9 mouse cellular contexts compared by ENCODE assay signal in the genomic region with DNA sequence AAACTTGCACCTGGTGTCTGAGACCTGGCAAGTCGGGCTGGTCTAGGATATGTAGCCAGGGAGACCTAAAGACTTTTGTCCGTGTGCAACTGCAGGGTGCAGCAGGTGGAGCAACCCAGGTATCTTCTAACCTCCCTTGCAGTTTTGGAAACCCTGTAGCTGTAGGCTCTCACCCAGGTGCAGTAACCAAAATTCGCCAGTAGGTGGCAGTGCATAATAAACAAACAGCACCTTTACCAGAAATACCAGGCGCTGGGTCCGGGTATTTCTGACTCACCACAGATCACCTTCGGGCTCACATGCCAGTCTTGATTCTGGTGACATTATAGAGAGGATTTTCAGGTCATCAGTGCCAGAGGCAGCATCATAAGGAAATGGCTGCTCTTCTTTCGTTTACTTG. TPM values are rescaled to one million over a fixed set of nuclear protein-coding genes. Genes with fewer than 3 reads are reported as not detected.
A peak's percentile ranks its signal among the peaks of the same experiment; 100 is the strongest.
DNase-seq lines count a peak whose midpoint lies in the region; ATAC-seq and TF ChIP-seq lines count a peak whose summit lies in the region.
"Had no signal": no experiment of that assay in that cellular context is flagged by ENCODE, and none has a peak within 500 bp of the region (broad histone marks: within the 10 kb centered on the region; RNA-seq: fewer than 3 reads in every experiment).

No protein-coding gene starts in this region.

- no peak overlapping the region for H3K4me3 ChIP-seq in neural tube, embryonic 15.5 days (replicated peaks)
- no peak overlapping the region for H3K4me3 ChIP-seq in limb, embryonic 14.5 days (replicated peaks; ENCODE audit: low read length)
- H3K4me3 ChIP-seq in neural tube, embryonic 13.5 days = no peak overlapping the region
- H3K4me3 ChIP-seq: heart, embryonic 15.5 days had no signal

- no peaks in the 10 kb centered on the region for H3K9me3 ChIP-seq in neural tube, embryonic 15.5 days (replicated peaks)
- no peaks in the 10 kb centered on the region for H3K9me3 ChIP-seq in limb, embryonic 14.5 days (ENCODE audit: control insufficient read depth, low read length)
- no peaks in the 10 kb centered on the region for H3K9me3 ChIP-seq in neural tube, embryonic 13.5 days
- H3K9me3 ChIP-seq: heart, embryonic 15.5 days had no signal

- H3K9ac ChIP-seq in neural tube, embryonic 15.5 days (replicated peaks) = no peak overlapping the region
- no peak overlapping the region for H3K9ac ChIP-seq in limb, embryonic 14.5 days (ENCODE audit: low read depth, low read length, severe bottlenecking)
- H3K9ac ChIP-seq in neural tube, embryonic 13.5 days = no peak overlapping the region
- H3K9ac ChIP-seq: heart, embryonic 15.5 days had no signal

- no peak overlapping the region for H3K4me2 ChIP-seq in neural tube, embryonic 15.5 days
- no peak overlapping the region for H3K4me2 ChIP-seq in limb, embryonic 14.5 days (replicated peaks; ENCODE audit: low read depth, low read length, severe bottlenecking)
- no peak overlapping the region for H3K4me2 ChIP-seq in neural tube, embryonic 13.5 days
- H3K4me2 ChIP-seq: heart, embryonic 15.5 days had no signal

- H3K27ac ChIP-seq in neural tube, embryonic 15.5 days (replicated peaks) = no peak overlapping the region
- no peak overlapping the region for H3K27ac ChIP-seq in limb, embryonic 14.5 days (replicated peaks; ENCODE audit: low read depth, low read length)
- H3K27ac ChIP-seq in neural tube, embryonic 13.5 days (replicated peaks) = no peak overlapping the region
- H3K27ac ChIP-seq: heart, embryonic 15.5 days had no signal

- ATAC-seq in neural tube, embryonic 15.5 days (ENCODE audit: low FRiP score) = no peak; the same call in 1 of the 2 replicates
- ATAC-seq in limb, embryonic 14.5 days (ENCODE audit: low FRiP score, low read depth) = no peak
- peak; percentile 9; the same call in 1 of the 2 replicates for ATAC-seq in neural tube, embryonic 13.5 days (ENCODE audit: low read depth)

- peaks cover 37% of the 10 kb centered on the region for H3K4me1 ChIP-seq in neural tube, embryonic 15.5 days
- peaks cover 28% of the 10 kb centered on the region for H3K4me1 ChIP-seq in limb, embryonic 14.5 days (ENCODE audit: control insufficient read depth, insufficient read depth, low read length)
- peaks cover 35% of the 10 kb centered on the region for H3K4me1 ChIP-seq in neural tube, embryonic 13.5 days (replicated peaks)

- 2% methylated on average over 7 of the region's 7 CpGs for WGBS in neural tube, embryonic 15.5 days
- WGBS in limb, embryonic 14.5 days = 7% methylated on average over 7 of the region's 7 CpGs
- 4% methylated on average over 7 of the region's 7 CpGs for WGBS in neural tube, embryonic 13.5 days

- no peaks in the 10 kb centered on the region for H3K36me3 ChIP-seq in neural tube, embryonic 15.5 days
- H3K36me3 ChIP-seq in limb, embryonic 14.5 days (ENCODE audit: control insufficient read depth, insufficient read depth, low read length) = no peaks in the 10 kb centered on the region
- no peaks in the 10 kb centered on the region for H3K36me3 ChIP-seq in neural tube, embryonic 13.5 days
- H3K36me3 ChIP-seq: heart, embryonic 15.5 days had no signal

- DNase-seq in neural tube, embryonic 10.5 days (ENCODE audit: extremely low spot score, low spot score) = peak; percentile 86
- DNase-seq in cerebellum, adult 8-10 months = peak; percentile 84
- peak; percentile 75 to 82 for DNase-seq in frontal cortex, postnatal 25 days (ENCODE audit: low spot score in 2 of 2)
- peak; percentile 81 for DNase-seq in kidney, adult 9 months
- peak; percentile 76 for DNase-seq in limb, embryonic 14.5 days (ENCODE audit: low spot score)
- DNase-seq in testis, postnatal 14 days (ENCODE audit: low spot score) = peak; percentile 64

- TF ChIP-seq POLR2A in limb, embryonic 14.5 days (IDR thresholded peaks at IDR 0.05; ENCODE audit: borderline replicate concordance, extremely low read depth, insufficient read depth, insufficient read length) = no peak

- peaks cover 54% of the 10 kb centered on the region for H3K27me3 ChIP-seq in neural tube, embryonic 15.5 days (replicated peaks)
- no peaks in the 10 kb centered on the region; the same call in 1 of the 2 replicates for H3K27me3 ChIP-seq in limb, embryonic 14.5 days (ENCODE audit: control insufficient read depth, insufficient read depth, low read length)
- peaks cover 79% of the 10 kb centered on the region for H3K27me3 ChIP-seq in neural tube, embryonic 13.5 days

RNA-seq across cellular contexts. Expression of a gene that starts 55.5 kb away (rescaled TPM):
- polyA plus RNA-seq in neural tube, embryonic 15.5 days (2015; fragmentation: Nextera tagmentation; extraction: Ambion mirVana) = 1.7 and 1.8 TPM in 2 replicates
- polyA plus RNA-seq in limb, embryonic 14.5 days (2012; rRNA removed) = 0.22 and 0.49 TPM in 2 replicates
- 0.37 and 0.58 TPM in 2 replicates for polyA plus RNA-seq in limb, embryonic 14.5 days (2014; fragmentation: Nextera tagmentation; extraction: Ambion mirVana)
- 0.50 and 0.73 TPM in 2 replicates for polyA plus RNA-seq in neural tube, embryonic 13.5 days (2015; fragmentation: Nextera tagmentation; extraction: Ambion mirVana)

RNA-seq across cellular contexts. Expression of a gene that starts 55.9 kb away (rescaled TPM):
- polyA plus RNA-seq in neural tube, embryonic 15.5 days (2015; fragmentation: Nextera tagmentation; extraction: Ambion mirVana) = 1.5 TPM in 2 replicates
- 1.6 TPM in 2 replicates for polyA plus RNA-seq in limb, embryonic 14.5 days (2012; rRNA removed)
- polyA plus RNA-seq in limb, embryonic 14.5 days (2014; fragmentation: Nextera tagmentation; extraction: Ambion mirVana) = 1.4 and 2.1 TPM in 2 replicates
- 0.64 and 0.85 TPM in 2 replicates for polyA plus RNA-seq in neural tube, embryonic 13.5 days (2015; fragmentation: Nextera tagmentation; extraction: Ambion mirVana)
